Mouse (Mus musculus) neural tube, embryonic 11.5 days (tissue): Measurements from ENCODE around the gene Prmt9. TPM values are rescaled to one million over a fixed set of nuclear protein-coding genes. Genes with fewer than 3 reads are reported as not detected.

Experiments used
- ATAC-seq: fragments of 200-750 bp; cut with Nextera tagmentation; 2 replicates; pipeline ENCODE4 v1.8.0; 2017; ENCODE audit warnings: moderate number of reproducible peaks, mild to moderate bottlenecking, moderate TSS enrichment, moderate library complexity; ENCODE audit not compliant: insufficient read depth, low FRiP score, low TSS enrichment
- DNase-seq: peaks from one replicate; pipeline ENCODE4 v3.0.0-alpha.2; 2015; ENCODE audit warnings: low spot score
- H3K27ac ChIP-seq: fragments of 300-500 bp; sonication (generic); 2 replicates; pipeline ENCODE4 v1.5.1; 2014; ENCODE audit warnings: low read depth, mild to moderate bottlenecking, low read length
- H3K27me3 ChIP-seq: fragments of 300-500 bp; sonication (generic); 2 replicates; pipeline ENCODE4 v1.6.1; 2014; ENCODE audit warnings: mild to moderate bottlenecking, low read length, mixed read lengths; ENCODE audit not compliant: control insufficient read depth, insufficient read depth
- H3K36me3 ChIP-seq: fragments of 300-500 bp; sonication (generic); 2 replicates; pipeline ENCODE4 v1.6.1; 2014; ENCODE audit warnings: mild to moderate bottlenecking, low read length, moderate library complexity, mixed read lengths; ENCODE audit not compliant: control insufficient read depth, insufficient read depth
- H3K4me1 ChIP-seq: fragments of 300-500 bp; sonication (generic); 2 replicates; pipeline ENCODE4 v1.6.1; 2014; ENCODE audit warnings: low read length, mixed read lengths; ENCODE audit not compliant: control insufficient read depth, insufficient read depth
- H3K4me2 ChIP-seq: fragments of 300-500 bp; sonication (generic); 2 replicates; pipeline ENCODE4 v1.6.1; 2014; ENCODE audit warnings: low read depth, mild to moderate bottlenecking, moderate library complexity
- H3K4me3 ChIP-seq: fragments of 300-500 bp; sonication (generic); 2 replicates; pipeline ENCODE4 v1.5.1; 2014; ENCODE audit warnings: low read depth, low read length
- H3K9ac ChIP-seq: fragments of 300-500 bp; sonication (generic); 2 replicates; pipeline ENCODE4 v1.6.1; 2014; ENCODE audit warnings: mild to moderate bottlenecking, low read length
- H3K9me3 ChIP-seq: fragments of 300-500 bp; sonication (generic); 2 replicates; pipeline ENCODE4 v1.6.1; 2016; ENCODE audit warnings: low read length; ENCODE audit not compliant: control insufficient read depth
- WGBS: fragments of 180-500 bp; shearing (Covaris S2); extraction: QIAGEN DNeasy Blood & Tissue Kit; methylation state at CpG from one replicate; pipeline ENCODE4 v1.1.7; 2014; 5-methylcytosine and 5-hydroxymethylcytosine counted together
- polyA plus RNA-seq: library from polyadenylated mRNA; unstranded; fragments of >200 nt; fragmentation: Nextera tagmentation; extraction: Ambion mirVana; gene quantifications from 2 replicates; pipeline ENCODE4 v1.2.1, GENCODE M21; 2014

Prmt9 gene
- polyA plus RNA-seq, 1 experiment from 2014 or later = 22.7 TPM

DNA sequence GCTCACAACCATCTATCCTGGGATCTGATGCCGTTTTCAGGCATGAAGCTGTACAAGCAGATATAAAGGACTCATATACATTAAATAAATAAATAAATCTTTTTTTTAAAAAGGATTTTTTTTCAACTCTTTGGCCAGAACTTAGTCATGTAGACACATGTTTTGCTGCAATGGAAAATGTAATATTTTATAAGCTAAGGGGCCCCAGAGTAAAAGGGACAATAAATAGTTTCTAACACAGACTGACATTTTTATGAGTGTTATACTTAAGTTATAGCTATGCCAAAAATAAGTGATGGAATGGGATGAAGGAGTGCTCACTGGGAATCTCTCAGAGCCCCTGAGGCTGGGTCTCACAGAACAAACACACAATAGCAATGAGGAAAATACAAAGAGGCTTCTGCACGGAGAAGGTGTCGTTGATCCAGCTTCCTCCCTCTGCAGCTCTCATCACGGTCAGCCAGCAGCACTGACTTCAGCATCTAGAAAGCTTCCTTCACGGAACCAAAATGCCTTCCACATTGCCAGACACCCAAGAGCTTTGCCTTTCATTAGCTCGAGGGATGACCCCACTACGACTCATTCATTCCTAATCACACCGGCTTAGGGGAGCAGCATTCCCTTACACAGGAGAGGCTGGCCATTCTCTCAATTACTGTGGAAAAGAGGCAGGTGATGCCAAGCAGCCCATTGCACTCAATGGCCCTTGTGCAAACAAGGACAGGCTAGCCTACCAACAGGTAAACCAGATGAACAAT, 28.0 kb upstream of the Prmt9 start:
- Histone ChIP-seq H3K4me1 (peaks cover 6% of the 10 kb centered on the region; the same call in 1 of the 2 replicates), H3K9me3 (no peaks in the 10 kb centered on the region), H3K4me3 (no peak overlapping the region), H3K27me3 (0 out of 2 replicates have a peak, but pooled peaks cover 2% of the 10 kb centered on the region), H3K4me2 (no peak overlapping the region), H3K36me3 (no peaks in the 10 kb centered on the region), H3K27ac (no peak overlapping the region), H3K9ac (no peak overlapping the region)
- ATAC-seq = no peak
- 74% methylated on average over 8 of the region's 8 CpGs for WGBS
- DNase-seq = no peak

GRCm38 (mm10) chr8:77522984-77523383, 26.2 kb upstream of the Prmt9 start:
- H3K9ac ChIP-seq = no peak overlapping the region
- H3K36me3 ChIP-seq = no peaks in the 10 kb centered on the region
- no peak overlapping the region for H3K4me2 ChIP-seq
- DNase-seq (no peak), ATAC-seq (no peak)
- H3K4me1 ChIP-seq = no peaks in the 10 kb centered on the region; the same call in 1 of the 2 replicates
- H3K27ac ChIP-seq = no peak overlapping the region
- WGBS = 77% methylated on average over 8 of the region's 8 CpGs
- H3K9me3 ChIP-seq = no peaks in the 10 kb centered on the region
- no peak overlapping the region for H3K4me3 ChIP-seq
- 0 out of 2 replicates have a peak, but pooled peaks cover 2% of the 10 kb centered on the region for H3K27me3 ChIP-seq

DNA sequence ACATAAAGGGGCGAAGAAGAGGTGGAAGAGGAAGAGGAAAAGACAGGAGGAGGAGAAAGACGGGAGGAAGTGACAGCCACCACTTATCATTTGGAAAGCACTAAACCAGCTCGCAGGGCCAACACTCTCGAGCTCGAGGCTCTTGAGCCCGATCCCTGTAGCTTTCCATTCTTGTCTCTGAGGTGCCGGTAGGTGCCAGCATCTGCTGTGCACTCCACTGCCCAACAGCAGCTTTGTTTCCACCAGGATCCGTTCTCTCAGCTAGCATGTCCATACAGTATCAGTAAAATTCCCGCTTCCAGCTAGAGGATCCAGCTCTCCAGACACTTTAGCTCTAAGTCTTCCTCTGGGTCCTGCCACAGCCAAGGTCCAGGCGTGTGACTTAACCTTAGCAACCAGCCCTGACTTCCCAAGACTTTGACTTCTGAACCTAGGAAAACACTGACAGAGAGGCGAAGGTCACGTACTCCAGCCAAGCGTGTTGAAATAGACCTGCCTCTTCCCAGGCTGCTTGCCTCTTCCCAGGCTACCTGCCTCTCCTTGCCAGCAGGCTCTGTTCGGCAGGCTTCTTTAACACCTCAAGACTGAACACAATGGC, 25.1 kb upstream of the Prmt9 start:
- no peak overlapping the region for H3K27ac ChIP-seq
- H3K4me3 ChIP-seq = no peak overlapping the region
- ATAC-seq (no peak), DNase-seq (no peak)
- no peaks in the 10 kb centered on the region for H3K36me3 ChIP-seq
- no peaks in the 10 kb centered on the region for H3K9me3 ChIP-seq
- no peak overlapping the region for H3K4me2 ChIP-seq
- 74% methylated on average over 14 of the region's 14 CpGs for WGBS
- H3K4me1 ChIP-seq = no peaks in the 10 kb centered on the region
- H3K27me3 ChIP-seq = 0 out of 2 replicates have a peak, but pooled peaks cover 2% of the 10 kb centered on the region
- H3K9ac ChIP-seq = no peak overlapping the region

DNA sequence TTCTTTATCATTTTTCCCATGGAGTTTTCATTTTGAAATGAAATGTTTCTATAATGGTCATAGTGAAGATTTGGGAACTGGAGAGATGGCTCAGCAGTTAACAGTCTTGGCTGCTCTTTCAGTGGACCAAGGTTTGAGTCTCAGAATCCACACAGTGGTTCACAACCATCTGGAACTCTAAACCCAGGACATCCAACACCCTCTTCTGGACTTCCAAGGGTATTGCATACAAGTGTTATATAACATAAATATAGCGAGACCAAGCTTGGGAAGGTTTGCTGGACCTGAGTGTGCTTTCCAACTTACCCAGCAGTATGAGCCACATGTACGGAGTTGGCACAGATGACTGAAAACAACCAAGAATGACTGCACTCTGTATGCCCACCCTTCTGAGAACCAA, 24.3 kb upstream of the Prmt9 start:
- H3K36me3 ChIP-seq = no peaks in the 10 kb centered on the region
- no peak overlapping the region for H3K27ac ChIP-seq
- H3K4me1 ChIP-seq = no peaks in the 10 kb centered on the region
- ATAC-seq (no peak), DNase-seq (no peak)
- no peak overlapping the region for H3K4me2 ChIP-seq
- H3K4me3 ChIP-seq = no peak overlapping the region
- no peaks in the 10 kb centered on the region for H3K9me3 ChIP-seq
- no peak overlapping the region for H3K9ac ChIP-seq
- no peaks in the 10 kb centered on the region for H3K27me3 ChIP-seq
- WGBS = 96% methylated on average over 2 of the region's 2 CpGs

- no peak for ATAC-seq
- no peaks in the 10 kb centered on the region for H3K36me3 ChIP-seq
- no peak for DNase-seq
- no peaks in the 10 kb centered on the region for H3K9me3 ChIP-seq
- H3K27me3 ChIP-seq = no peaks in the 10 kb centered on the region
- no peak overlapping the region for H3K9ac ChIP-seq
- no peak overlapping the region for H3K4me3 ChIP-seq
- H3K4me1 ChIP-seq = no peaks in the 10 kb centered on the region
- WGBS = 90% methylated on average over 8 of the region's 8 CpGs
- no peak overlapping the region for H3K4me2 ChIP-seq
- H3K27ac ChIP-seq = no peak overlapping the region
Observed at GRCm38 (mm10) chr8:77526130-77526529, 23.1 kb upstream of the Prmt9 start.

DNA sequence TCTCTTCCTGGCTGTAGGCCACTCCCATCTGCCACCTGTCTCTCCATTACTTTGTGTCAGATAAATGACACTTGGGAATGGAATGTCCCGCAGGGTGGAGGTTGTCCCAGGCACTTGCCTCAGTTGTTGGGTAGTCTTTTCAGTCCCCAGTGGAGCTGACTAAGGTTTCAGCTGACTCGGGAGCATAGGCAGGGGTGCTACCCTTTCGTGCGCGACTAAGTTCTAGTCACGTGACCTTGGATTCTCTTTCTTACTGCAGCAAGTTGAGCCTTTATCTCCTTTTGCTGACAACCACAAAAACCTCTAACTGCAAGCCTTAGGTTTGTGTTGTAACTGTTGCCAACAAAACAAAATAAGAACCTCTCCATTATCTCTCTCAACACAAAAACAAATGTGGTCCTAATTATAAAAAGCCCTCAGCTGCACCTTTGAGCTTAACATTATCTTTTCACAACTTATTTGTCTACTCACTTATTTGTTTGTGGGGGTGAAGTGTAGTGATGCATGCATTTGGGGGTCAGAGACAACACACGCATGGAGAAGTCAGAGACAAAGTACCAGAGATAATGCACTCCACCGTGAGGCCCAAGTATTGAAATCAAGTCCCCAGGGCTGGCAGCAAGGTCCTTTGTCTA, 14.7 kb upstream of the Prmt9 start:
- 73% methylated on average over 8 of the region's 8 CpGs for WGBS
- H3K9me3 ChIP-seq = no peaks in the 10 kb centered on the region
- H3K4me3 ChIP-seq = no peak overlapping the region

DNA sequence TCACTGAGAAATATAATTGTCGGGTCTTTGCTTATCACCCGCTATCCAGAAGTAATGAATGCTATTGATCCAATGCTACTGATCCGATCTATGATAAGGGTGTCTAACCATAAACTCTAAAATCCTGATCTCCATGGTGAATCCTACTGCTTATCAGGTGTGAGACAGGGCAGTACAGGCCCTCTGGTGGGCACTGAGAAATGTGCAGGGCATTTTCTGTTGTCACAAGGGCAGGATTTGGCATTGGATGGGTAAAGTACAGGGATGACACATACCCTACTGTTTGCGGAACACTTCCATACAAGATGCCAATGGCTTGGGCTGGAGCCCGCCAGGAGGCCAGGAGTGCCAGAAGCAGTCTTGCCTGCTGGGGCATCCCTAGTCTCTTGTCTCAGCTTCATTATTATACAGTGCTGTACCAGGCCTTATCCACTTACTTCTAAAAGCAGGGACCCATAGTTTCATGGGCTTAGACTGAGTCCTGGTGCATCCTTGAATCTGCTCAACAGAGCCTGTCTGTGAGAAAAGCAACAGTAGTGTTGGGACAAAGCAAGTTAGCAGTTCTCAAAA, 14.1 kb upstream of the Prmt9 start:
- Histone ChIP-seq H3K9me3 (no peaks in the 10 kb centered on the region), H3K4me2 (no peak overlapping the region), H3K9ac (no peak overlapping the region), H3K4me3 (no peak overlapping the region), H3K36me3 (no peaks in the 10 kb centered on the region), H3K27ac (no peak overlapping the region), H3K4me1 (no peaks in the 10 kb centered on the region), H3K27me3 (no peaks in the 10 kb centered on the region)
- WGBS = 91% methylated on average over 5 of the region's 5 CpGs
- no peak for ATAC-seq
- no peak for DNase-seq

More for the DNA sequence above, 14.7 kb upstream of the Prmt9 start:
- Histone ChIP-seq H3K4me1 (no peaks in the 10 kb centered on the region), H3K4me2 (no peak overlapping the region), H3K27ac (no peak overlapping the region), H3K9ac (no peak overlapping the region), H3K36me3 (no peaks in the 10 kb centered on the region), H3K27me3 (no peaks in the 10 kb centered on the region)
- DNase-seq (no peak), ATAC-seq (no peak)

DNA sequence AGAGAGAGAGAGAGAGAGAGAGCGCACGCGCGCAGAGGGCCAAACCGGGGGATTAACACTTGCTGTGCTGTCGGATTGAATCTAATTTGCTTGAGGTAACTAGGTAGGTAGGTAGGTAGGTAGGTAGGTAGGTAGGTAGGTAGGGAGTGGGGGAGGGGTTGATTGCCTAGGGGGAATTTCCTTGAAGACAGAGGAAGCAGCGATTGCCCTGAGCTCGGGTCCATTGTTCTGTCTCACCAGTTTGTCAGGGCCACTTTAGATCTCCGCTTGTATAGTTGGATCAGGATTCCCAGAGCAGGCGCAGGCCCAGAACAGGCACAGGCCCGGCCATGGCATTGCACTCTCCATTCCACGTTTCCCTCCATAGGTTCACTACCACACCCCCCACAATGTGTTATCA, 12.4 kb upstream of the Prmt9 start:
- Histone ChIP-seq H3K4me3 (no peak overlapping the region), H3K27me3 (no peaks in the 10 kb centered on the region), H3K36me3 (no peaks in the 10 kb centered on the region), H3K4me1 (no peaks in the 10 kb centered on the region), H3K9me3 (no peaks in the 10 kb centered on the region), H3K9ac (no peak overlapping the region), H3K27ac (no peak overlapping the region), H3K4me2 (no peak overlapping the region)
- no peak for DNase-seq
- ATAC-seq = no peak
- 77% methylated on average over 12 of the region's 12 CpGs for WGBS
